Mouse (Mus musculus) heart, adult 11 months (tissue): ENCODE results near the gene Gm21866.
"Not testable (repeated sequence)": the region's sequence is repeated elsewhere in the genome, so short reads cannot be mapped to it uniquely, and the experiment has no call there.

Source experiments
- DNase-seq: peaks from one replicate; pipeline ENCODE4 v3.0.0; 2022

Gene Gm21866

DNA sequence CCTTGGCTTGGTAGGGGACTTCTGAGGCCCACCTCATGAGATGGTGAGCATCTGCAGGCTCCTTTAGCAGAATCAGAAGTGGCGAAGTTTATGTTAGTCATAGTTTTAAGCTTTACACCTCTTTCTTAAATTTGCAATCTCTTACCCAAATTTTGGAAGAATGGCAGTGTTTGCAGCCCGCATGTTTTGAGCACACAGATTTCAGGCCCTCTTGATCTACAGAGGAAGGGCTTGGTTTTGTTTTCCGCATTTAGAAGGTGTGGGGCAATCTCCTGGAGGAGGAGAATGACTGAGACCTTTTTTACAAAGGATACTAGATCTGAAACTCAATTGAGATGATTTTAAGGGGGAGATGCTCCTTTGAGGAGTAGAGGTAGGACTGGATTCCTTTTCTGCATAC, at the start of gene Gm21866:
Gm21866 (minus strand) TSS at position 101 of the 400 bp plus-strand sequence.
- not testable (repeated sequence) for DNase-seq

GRCm38 (mm10) chrY:13493726-13494125, 28.3 kb upstream of the Gm21866 start, which contains the start of gene Gm20773:
Gm20773 (plus strand) TSS chrY:13494026.
- DNase-seq: not testable (repeated sequence)
